Mouse (Mus musculus): ENCODE measurements around the gene Olfr160. TPM values are rescaled to one million over a fixed set of nuclear protein-coding genes. Genes with fewer than 3 reads are reported as not detected.
A peak's percentile ranks its signal among the peaks of the same experiment; 100 is the strongest.

Olfr160 gene
- not detected in 2 replicates for polyA plus RNA-seq (2015; fragmentation: Nextera tagmentation; extraction: Ambion mirVana)

DNA sequence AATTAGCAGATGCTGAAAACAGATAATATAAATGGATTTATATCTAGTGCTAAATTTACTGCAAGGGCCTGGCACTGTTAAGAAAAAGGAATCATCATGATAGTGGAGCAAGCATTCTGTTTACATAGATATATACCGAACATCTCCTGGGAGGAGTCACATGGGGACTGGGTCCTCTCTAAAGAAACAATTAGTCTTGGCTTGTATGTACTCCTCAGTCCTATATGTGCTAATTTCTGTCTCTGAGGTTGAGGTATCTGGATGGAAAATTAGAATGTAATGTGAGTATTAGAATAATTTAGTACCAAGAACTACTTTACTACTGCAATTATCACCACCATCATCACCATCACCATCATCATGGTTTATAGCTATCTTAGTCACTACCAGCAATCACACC lies at the start of gene Olfr160:
Olfr160 (minus strand) TSS at position 101 of the 400 bp plus-strand sequence.
- Histone ChIP-seq H3K27ac (ENCODE audit: low read length) (no peak within 1 kb of the TSS), H3K9ac (ENCODE audit: low read length) (no peak within 1 kb of the TSS), H3K9me3 (replicated peaks; ENCODE audit: control insufficient read depth, low read length) (no peaks in the 10 kb centered on the region), H3K4me1 (ENCODE audit: control insufficient read depth, insufficient read depth, low read length) (no peaks in the 10 kb centered on the region), H3K4me2 (ENCODE audit: low read depth, low read length) (no peak within 1 kb of the TSS), H3K27me3 (ENCODE audit: control insufficient read depth, insufficient read depth, low read length) (no peaks in the 10 kb centered on the region), H3K4me3 (ENCODE audit: low read length) (no peak within 1 kb of the TSS), H3K36me3 (ENCODE audit: control insufficient read depth, insufficient read depth) (no peaks in the 10 kb centered on the region)
- ATAC-seq (replicated peaks; ENCODE audit: extremely low read depth, insufficient read depth, low FRiP score), result no peak
- WGBS, result 76% methylated on average over 1 of the region's 1 CpGs

DNA sequence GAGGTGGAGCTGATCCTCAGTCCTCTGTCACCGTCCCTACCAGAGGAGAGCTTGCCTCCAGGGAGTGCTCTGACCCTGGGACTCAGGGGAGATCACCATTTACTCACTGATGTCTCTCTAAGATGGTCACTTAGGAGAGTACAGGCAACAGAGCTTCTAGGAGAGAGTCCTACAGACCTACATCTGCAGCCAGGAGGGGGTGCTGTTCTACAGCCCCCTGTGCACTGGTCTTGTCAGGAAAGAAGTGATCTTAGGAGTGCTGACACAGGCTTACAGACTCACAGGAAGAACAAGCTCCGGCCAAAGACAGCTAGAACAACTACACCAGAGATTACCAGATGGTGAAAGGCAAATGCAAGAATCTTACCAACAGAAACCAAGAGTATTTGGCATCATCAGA lies 46.5 kb upstream of the Olfr160 start:
- Histone ChIP-seq H3K36me3 (ENCODE audit: control insufficient read depth, insufficient read depth) (no peaks in the 10 kb centered on the region), H3K4me2 (ENCODE audit: low read depth, low read length) (no peak overlapping the region), H3K4me1 (ENCODE audit: control insufficient read depth, insufficient read depth, low read length) (no peaks in the 10 kb centered on the region), H3K27ac (ENCODE audit: low read length) (no peak overlapping the region), H3K4me3 (ENCODE audit: low read length) (no peak overlapping the region), H3K9me3 (replicated peaks; ENCODE audit: control insufficient read depth, low read length) (no peaks in the 10 kb centered on the region), H3K27me3 (ENCODE audit: control insufficient read depth, insufficient read depth, low read length) (no peaks in the 10 kb centered on the region), H3K9ac (ENCODE audit: low read length) (no peak overlapping the region)
- 40% methylated on average over 2 of the region's 2 CpGs for WGBS
- ATAC-seq (replicated peaks; ENCODE audit: extremely low read depth, insufficient read depth, low FRiP score), result no peak

DNA sequence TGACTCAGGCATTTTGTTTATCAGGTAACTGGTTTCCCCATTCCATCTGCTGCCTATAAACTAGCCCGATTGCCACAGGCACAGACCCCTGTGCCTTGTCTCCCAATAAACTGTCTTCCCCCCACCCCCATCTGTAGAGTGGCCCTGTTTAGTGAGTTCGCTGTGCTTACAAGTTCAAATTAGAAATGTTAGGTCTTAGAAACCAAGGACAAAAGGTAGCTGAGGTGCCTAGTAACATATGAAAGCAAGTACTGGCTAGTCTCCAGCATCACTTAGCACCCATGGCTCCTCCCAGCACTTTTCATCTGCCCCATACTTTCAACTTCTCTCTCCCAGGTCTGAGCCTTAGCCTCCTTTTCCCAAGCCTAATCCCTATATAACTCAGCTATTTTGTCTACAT lies 45.7 kb upstream of the Olfr160 start:
- ATAC-seq (replicated peaks; ENCODE audit: extremely low read depth, insufficient read depth, low FRiP score), result no peak
- H3K27ac ChIP-seq (ENCODE audit: low read length), result no peak overlapping the region
- no peak overlapping the region for H3K4me3 ChIP-seq (ENCODE audit: low read length)
- no peaks in the 10 kb centered on the region for H3K27me3 ChIP-seq (ENCODE audit: control insufficient read depth, insufficient read depth, low read length)
- H3K36me3 ChIP-seq (ENCODE audit: control insufficient read depth, insufficient read depth), result no peaks in the 10 kb centered on the region
- no peak overlapping the region for H3K4me2 ChIP-seq (ENCODE audit: low read depth, low read length)
- 85% methylated on average over 2 of the region's 2 CpGs for whole genome bisulfite sequencing
- H3K4me1 ChIP-seq (ENCODE audit: control insufficient read depth, insufficient read depth, low read length), result no peaks in the 10 kb centered on the region
- H3K9me3 ChIP-seq (replicated peaks; ENCODE audit: control insufficient read depth, low read length), result no peaks in the 10 kb centered on the region
- no peak overlapping the region for H3K9ac ChIP-seq (ENCODE audit: low read length)

DNA sequence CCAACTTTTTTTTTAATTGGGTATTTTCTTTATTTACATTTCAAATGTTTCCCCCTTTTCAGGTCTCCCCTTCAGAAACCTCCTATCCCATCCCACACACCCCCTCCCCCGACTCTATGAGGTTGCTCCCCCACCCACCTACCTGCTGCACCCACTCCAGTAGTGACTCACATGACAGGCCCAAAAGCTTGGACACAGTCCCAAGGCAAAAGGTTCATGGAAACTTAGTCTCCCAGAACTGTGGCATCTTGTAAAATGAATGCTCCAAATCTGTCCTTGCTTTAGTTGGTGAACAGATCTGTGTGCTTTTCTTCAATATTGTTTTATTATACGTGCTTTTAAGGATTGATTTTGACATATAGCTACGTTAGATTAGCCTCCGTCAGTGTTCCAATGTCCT lies 36.0 kb upstream of the Olfr160 start:
- ATAC-seq (replicated peaks; ENCODE audit: extremely low read depth, insufficient read depth, low FRiP score), result no peak
- 71% methylated on average over 4 of the region's 4 CpGs for WGBS
- no peaks in the 10 kb centered on the region for H3K36me3 ChIP-seq (ENCODE audit: control insufficient read depth, insufficient read depth)
- no peak overlapping the region for H3K27ac ChIP-seq (ENCODE audit: low read length)
- no peaks in the 10 kb centered on the region for H3K27me3 ChIP-seq (ENCODE audit: control insufficient read depth, insufficient read depth, low read length)
- H3K4me1 ChIP-seq (ENCODE audit: control insufficient read depth, insufficient read depth, low read length), result no peaks in the 10 kb centered on the region
- H3K9me3 ChIP-seq (replicated peaks; ENCODE audit: control insufficient read depth, low read length), result no peaks in the 10 kb centered on the region
- H3K4me3 ChIP-seq (ENCODE audit: low read length), result no peak overlapping the region
- H3K9ac ChIP-seq (ENCODE audit: low read length), result no peak overlapping the region
- no peak overlapping the region for H3K4me2 ChIP-seq (ENCODE audit: low read depth, low read length)

DNA sequence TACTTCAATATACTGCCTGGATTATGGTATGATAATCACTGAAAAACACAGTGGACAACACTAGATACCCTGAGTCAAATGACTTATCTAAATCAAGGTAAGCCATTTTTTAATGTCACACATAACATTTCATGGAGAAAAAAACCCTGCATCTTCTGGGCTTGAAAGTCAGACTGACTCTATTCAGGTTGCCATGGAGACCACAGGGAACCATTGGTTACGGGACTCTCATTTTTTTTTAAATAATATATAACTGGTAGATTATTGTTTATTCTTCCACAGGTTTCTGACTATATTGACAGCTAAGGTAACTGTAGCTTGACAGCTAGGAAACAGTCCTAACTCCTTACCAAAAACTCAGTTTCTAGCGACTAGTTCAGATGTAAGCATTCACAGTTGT lies 35.4 kb upstream of the Olfr160 start:
- H3K4me1 ChIP-seq (ENCODE audit: control insufficient read depth, insufficient read depth, low read length), result no peaks in the 10 kb centered on the region
- no peaks in the 10 kb centered on the region for H3K27me3 ChIP-seq (ENCODE audit: control insufficient read depth, insufficient read depth, low read length)
- H3K4me3 ChIP-seq (ENCODE audit: low read length), result no peak overlapping the region
- ATAC-seq (replicated peaks; ENCODE audit: extremely low read depth, insufficient read depth, low FRiP score), result no peak
- H3K27ac ChIP-seq (ENCODE audit: low read length), result no peak overlapping the region
- H3K4me2 ChIP-seq (ENCODE audit: low read depth, low read length), result no peak overlapping the region
- WGBS, result 75% methylated on average over 2 of the region's 2 CpGs
- H3K9me3 ChIP-seq (replicated peaks; ENCODE audit: control insufficient read depth, low read length), result no peaks in the 10 kb centered on the region
- H3K36me3 ChIP-seq (ENCODE audit: control insufficient read depth, insufficient read depth), result no peaks in the 10 kb centered on the region
- no peak overlapping the region for H3K9ac ChIP-seq (ENCODE audit: low read length)

DNA sequence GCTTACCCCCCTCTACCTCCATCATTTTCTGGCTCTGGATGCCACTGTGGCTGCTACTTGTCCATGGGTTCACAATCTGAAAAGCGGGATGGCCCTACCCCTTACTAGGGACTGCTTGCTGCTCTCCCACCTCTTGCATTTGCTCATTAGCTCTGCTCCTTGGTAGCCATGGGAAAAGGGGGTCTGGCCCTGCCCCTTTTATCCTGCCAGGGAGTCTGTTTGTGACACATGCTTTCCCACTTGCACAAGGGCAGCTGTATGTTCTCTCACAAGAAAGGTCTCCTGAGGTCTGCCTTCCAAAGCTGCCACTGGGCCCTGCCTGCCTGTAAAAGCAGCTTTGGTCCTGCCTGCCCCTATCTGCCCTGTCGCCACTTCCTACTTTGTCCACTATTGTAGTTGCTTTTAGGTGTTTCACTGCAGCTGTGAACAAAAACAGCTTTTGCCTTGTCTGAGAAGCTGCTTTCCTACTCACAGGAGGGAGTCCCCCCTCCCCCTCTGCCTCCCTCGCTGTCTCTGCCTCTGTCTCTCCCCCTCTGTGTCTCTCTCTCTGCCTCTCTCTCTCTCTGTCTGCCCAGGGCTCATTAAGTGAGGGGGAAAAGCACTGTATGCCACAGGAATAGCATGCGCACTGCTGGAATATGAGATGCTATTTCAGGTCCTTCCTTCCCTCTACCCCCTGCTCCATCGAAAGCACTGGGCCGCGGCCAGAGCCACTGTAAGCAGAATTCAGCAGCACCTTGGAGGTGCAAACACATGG lies 34.4 kb upstream of the Olfr160 start:
- WGBS, result 34% methylated on average over 7 of the region's 7 CpGs
- H3K27me3 ChIP-seq (ENCODE audit: control insufficient read depth, insufficient read depth, low read length), result no peaks in the 10 kb centered on the region
- no peaks in the 10 kb centered on the region for H3K9me3 ChIP-seq (replicated peaks; ENCODE audit: control insufficient read depth, low read length)
- peak overlapping the region; percentile 3 for H3K4me2 ChIP-seq (ENCODE audit: low read depth, low read length)
- H3K9ac ChIP-seq (ENCODE audit: low read length), result no peak overlapping the region
- ATAC-seq (replicated peaks; ENCODE audit: extremely low read depth, insufficient read depth, low FRiP score), result no peak
- no peak overlapping the region for H3K4me3 ChIP-seq (ENCODE audit: low read length)
- no peaks in the 10 kb centered on the region for H3K4me1 ChIP-seq (ENCODE audit: control insufficient read depth, insufficient read depth, low read length)
- H3K36me3 ChIP-seq (ENCODE audit: control insufficient read depth, insufficient read depth), result no peaks in the 10 kb centered on the region
- H3K27ac ChIP-seq (ENCODE audit: low read length), result no peak overlapping the region

DNA sequence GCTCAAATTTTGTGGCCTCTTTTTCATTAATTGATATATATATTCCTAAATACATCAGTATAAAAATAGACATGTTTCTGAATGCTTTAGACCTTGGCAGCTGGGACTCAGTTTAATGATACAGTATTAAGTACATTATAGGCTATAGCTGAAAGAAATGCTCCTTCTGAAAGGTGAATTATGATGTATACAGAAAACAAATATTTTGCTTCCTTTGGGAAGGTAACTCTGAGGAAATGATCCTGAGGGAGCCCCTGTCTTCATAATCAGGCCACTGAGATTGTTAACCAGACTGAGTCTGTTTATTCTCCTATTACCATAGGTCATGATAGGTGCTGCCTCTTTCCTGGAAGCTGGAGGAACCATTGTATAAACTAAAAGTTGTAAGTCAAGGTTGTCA lies 28.8 kb upstream of the Olfr160 start, which contains the start of gene Olfr874:
Olfr874 (plus strand) TSS at position 301 of the 400 bp plus-strand sequence.
- Histone ChIP-seq H3K4me3 (ENCODE audit: low read length) (no peak within 1 kb of the TSS), H3K9ac (ENCODE audit: low read length) (no peak within 1 kb of the TSS), H3K9me3 (replicated peaks; ENCODE audit: control insufficient read depth, low read length) (no peaks in the 10 kb centered on the region), H3K27ac (ENCODE audit: low read length) (no peak within 1 kb of the TSS), H3K4me2 (ENCODE audit: low read depth, low read length) (no peak within 1 kb of the TSS), H3K36me3 (ENCODE audit: control insufficient read depth, insufficient read depth) (no peaks in the 10 kb centered on the region), H3K4me1 (ENCODE audit: control insufficient read depth, insufficient read depth, low read length) (no peaks in the 10 kb centered on the region), H3K27me3 (ENCODE audit: control insufficient read depth, insufficient read depth, low read length) (no peaks in the 10 kb centered on the region)
- no peak for ATAC-seq (replicated peaks; ENCODE audit: extremely low read depth, insufficient read depth, low FRiP score)

DNA sequence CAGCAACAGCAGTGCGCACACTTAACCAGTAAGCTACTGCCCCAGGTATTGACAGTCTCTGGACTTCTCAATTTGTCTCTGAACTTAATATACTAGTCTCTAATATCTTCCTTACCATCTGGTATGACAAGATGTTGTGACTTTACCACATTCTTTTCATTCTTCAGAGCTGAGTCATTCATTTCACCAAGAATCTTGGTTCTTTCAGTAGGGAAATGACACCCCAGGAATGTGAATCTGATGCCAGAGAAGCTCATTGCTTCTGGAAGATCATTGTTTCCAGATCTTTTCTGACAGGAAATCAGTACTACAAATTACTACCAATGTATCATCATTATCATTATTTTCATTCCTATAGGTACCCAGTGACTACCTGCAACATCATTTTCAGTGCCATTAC lies 18.3 kb upstream of the Olfr160 start:
- no peak for ATAC-seq (replicated peaks; ENCODE audit: extremely low read depth, insufficient read depth, low FRiP score)

DNA sequence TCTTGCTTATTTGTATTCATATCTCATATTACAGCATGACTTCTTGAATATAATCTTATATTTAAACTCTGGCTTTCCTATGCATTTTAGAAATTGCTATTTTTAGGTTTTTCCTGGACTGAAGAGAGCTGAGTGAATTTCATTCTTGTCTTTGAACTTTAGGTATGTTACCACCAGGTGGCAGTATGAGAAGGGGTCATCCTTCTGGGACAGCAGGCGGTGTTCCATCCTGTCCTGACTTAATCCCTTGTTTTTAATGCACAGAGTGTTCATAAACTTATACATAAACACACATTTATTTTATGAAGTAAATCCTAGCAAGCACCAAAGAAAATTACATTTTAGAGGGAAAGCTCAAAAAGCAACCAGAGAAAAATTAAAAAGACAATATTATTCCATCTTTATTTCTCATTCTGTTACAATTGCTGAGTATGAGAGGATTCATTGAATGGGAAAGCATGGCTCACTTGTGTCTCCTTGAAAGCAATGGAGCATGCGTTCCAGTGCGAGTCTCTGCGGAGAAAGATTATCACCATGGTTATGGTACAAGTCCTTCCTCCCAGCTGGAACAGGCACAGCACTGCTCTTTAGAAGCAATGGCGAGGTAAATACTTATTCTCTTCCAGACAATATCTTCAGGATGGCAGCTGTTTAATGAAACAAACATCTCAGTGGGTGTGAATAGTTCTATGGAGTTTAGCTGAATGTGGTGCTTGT lies 25.9 kb downstream of the Olfr160 start:
- Histone ChIP-seq H3K4me3 (ENCODE audit: low read length) (no peak overlapping the region), H3K9ac (ENCODE audit: low read length) (no peak overlapping the region), H3K27ac (ENCODE audit: low read length) (no peak overlapping the region), H3K9me3 (replicated peaks; ENCODE audit: control insufficient read depth, low read length) (no peaks in the 10 kb centered on the region), H3K4me1 (ENCODE audit: control insufficient read depth, insufficient read depth, low read length) (no peaks in the 10 kb centered on the region), H3K36me3 (ENCODE audit: control insufficient read depth, insufficient read depth) (no peaks in the 10 kb centered on the region), H3K4me2 (ENCODE audit: low read depth, low read length) (no peak overlapping the region), H3K27me3 (ENCODE audit: control insufficient read depth, insufficient read depth, low read length) (no peaks in the 10 kb centered on the region)
- ATAC-seq (replicated peaks; ENCODE audit: extremely low read depth, insufficient read depth, low FRiP score), result no peak
- whole genome bisulfite sequencing, result 51% methylated on average over 5 of the region's 5 CpGs

More for the DNA sequence above, 18.3 kb upstream of the Olfr160 start:
- no peaks in the 10 kb centered on the region for H3K9me3 ChIP-seq (replicated peaks; ENCODE audit: control insufficient read depth, low read length)
- 91% methylated on average over 1 of the region's 1 CpGs for WGBS
- H3K27me3 ChIP-seq (ENCODE audit: control insufficient read depth, insufficient read depth, low read length), result no peaks in the 10 kb centered on the region
- no peaks in the 10 kb centered on the region for H3K36me3 ChIP-seq (ENCODE audit: control insufficient read depth, insufficient read depth)
- H3K4me1 ChIP-seq (ENCODE audit: control insufficient read depth, insufficient read depth, low read length), result no peaks in the 10 kb centered on the region
- no peak overlapping the region for H3K4me2 ChIP-seq (ENCODE audit: low read depth, low read length)
- no peak overlapping the region for H3K9ac ChIP-seq (ENCODE audit: low read length)
- no peak overlapping the region for H3K27ac ChIP-seq (ENCODE audit: low read length)
- no peak overlapping the region for H3K4me3 ChIP-seq (ENCODE audit: low read length)

Data from heart, embryonic 16.5 days (tissue).